Mouse (Mus musculus) ovary, postnatal 10 days (tissue): ENCODE data around the gene Stard5.

Source experiments
- DNase-seq: peaks from one replicate; pipeline ENCODE4 v3.0.0; 2022; ENCODE audit warnings: low spot score

The Stard5 gene

GRCm38 (mm10) chr7:83633856-83634255 is 2.1 kb downstream of the Stard5 start:
- DNase-seq, result no peak

GRCm38 (mm10) chr7:83635726-83636125 is 4.0 kb downstream of the Stard5 start:
- DNase-seq, result no peak

- no peak for DNase-seq
Observed at GRCm38 (mm10) chr7:83636425-83636824, 4.7 kb downstream of the Stard5 start.

GRCm38 (mm10) chr7:83637781-83638583 is 6.2 kb downstream of the Stard5 start:
- DNase-seq, result no peak

- DNase-seq, result no peak
Observed at GRCm38 (mm10) chr7:83639084-83639483, 7.3 kb downstream of the Stard5 start.

GRCm38 (mm10) chr7:83640581-83640980 is 8.8 kb downstream of the Stard5 start:
- no peak for DNase-seq

GRCm38 (mm10) chr7:83641163-83641562 is 9.4 kb downstream of the Stard5 start:
- no peak for DNase-seq

GRCm38 (mm10) chr7:83643581-83643980 is 11.8 kb downstream of the Stard5 start:
- no peak for DNase-seq

- DNase-seq, result no peak
Observed at GRCm38 (mm10) chr7:83644761-83645160, 13.0 kb downstream of the Stard5 start.

GRCm38 (mm10) chr7:83645476-83645875 is 13.7 kb downstream of the Stard5 start:
- no peak for DNase-seq

- DNase-seq, result no peak
Observed at GRCm38 (mm10) chr7:83648807-83649206, 17.0 kb downstream of the Stard5 start.

GRCm38 (mm10) chr7:83650638-83651037 is 18.9 kb downstream of the Stard5 start:
- no peak for DNase-seq

GRCm38 (mm10) chr7:83652498-83652897 is 20.7 kb downstream of the Stard5 start:
- DNase-seq, result no peak

- no peak for DNase-seq
Observed at GRCm38 (mm10) chr7:83653605-83654051, 21.9 kb downstream of the Stard5 start.

GRCm38 (mm10) chr7:83654196-83654595 is 22.4 kb downstream of the Stard5 start:
- no peak for DNase-seq

- DNase-seq, result no peak
Observed at GRCm38 (mm10) chr7:83654938-83655630, 23.3 kb downstream of the Stard5 start.

GRCm38 (mm10) chr7:83658716-83659115 is 27.0 kb downstream of the Stard5 start:
- no peak for DNase-seq

GRCm38 (mm10) chr7:83659159-83660065 is 27.7 kb downstream of the Stard5 start:
- no peak for DNase-seq

- DNase-seq, result no peak
Observed at GRCm38 (mm10) chr7:83660273-83660691, 28.5 kb downstream of the Stard5 start.

GRCm38 (mm10) chr7:83661031-83661430 is 29.3 kb downstream of the Stard5 start:
- DNase-seq, result no peak

- no peak for DNase-seq
Observed at GRCm38 (mm10) chr7:83661763-83662162, 30.0 kb downstream of the Stard5 start.

- DNase-seq, result no peak
Observed at GRCm38 (mm10) chr7:83662711-83663375, 31.1 kb downstream of the Stard5 start.
